Mouse (Mus musculus): ENCODE measurements around the gene Lamtor5. TPM values are rescaled to one million over a fixed set of nuclear protein-coding genes. Genes with fewer than 3 reads are reported as not detected.
A peak's percentile ranks its signal among the peaks of the same experiment; 100 is the strongest.

The Lamtor5 gene
- 10 to 100 TPM; 69.5 to 69.7 TPM for total RNA-seq (2021)
- long read RNA-seq, experiment 1, transcript Lamtor5-201 (4 exons, 881 nt) = major isoform, 53 of 56 reads
- long read RNA-seq, experiment 1, partial matches to known transcripts = 0 of 56 reads
- long read RNA-seq, experiment 1, other reads (novel, unspliced or antisense) = 3 of 56 reads
- long read RNA-seq, experiment 2, transcript Lamtor5-201 (4 exons, 881 nt) = major isoform, 23 of 31 reads
- long read RNA-seq, experiment 2, partial matches to known transcripts = 3 of 31 reads
- long read RNA-seq, experiment 2, other reads (novel, unspliced or antisense) = 5 of 31 reads

DNA sequence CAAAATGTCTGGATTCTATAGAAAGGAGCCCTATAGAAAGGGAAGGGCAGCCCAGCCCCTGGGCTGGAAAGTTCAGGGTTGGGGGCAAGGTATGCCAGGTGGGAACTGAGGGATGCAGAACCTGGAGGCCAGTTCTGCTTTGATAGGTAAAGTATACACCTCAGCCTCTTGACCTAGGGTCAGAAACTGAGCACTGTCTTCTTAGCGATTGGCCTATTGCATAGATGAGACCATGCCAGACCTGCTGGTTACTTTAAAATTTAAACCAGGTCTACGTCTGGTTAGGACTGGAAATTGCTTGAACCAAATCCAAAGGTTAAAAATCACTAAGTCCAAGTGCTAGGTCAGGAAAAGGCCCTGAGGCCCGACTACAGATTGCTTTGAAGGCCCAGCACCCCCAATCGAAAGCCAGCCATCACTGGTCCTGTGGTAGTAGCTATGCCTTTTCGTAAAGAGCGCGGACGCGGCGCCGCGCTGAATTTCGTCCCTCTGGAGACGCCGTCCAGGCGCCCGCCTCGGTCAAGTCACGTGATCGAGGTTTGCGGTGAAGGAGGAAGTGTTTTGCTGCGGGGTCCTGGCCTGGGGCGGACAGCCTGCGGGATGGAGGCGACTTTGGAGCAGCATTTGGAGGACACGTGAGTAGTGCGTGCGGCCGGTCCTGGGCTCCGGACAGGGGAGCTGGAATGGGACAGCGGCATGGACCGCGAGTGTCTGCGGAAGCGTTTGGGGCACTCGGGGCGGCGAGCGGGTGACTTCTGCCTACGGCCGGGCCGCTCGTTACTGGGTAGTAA lies at the start of gene Lamtor5:
Gene Lamtor5, plus strand, starts transcription at position 380 of the 791 bp plus-strand sequence.
- Histone ChIP-seq H3K27ac (peak within 1 kb of the TSS; percentile 78), H3K4me3 (peak within 1 kb of the TSS; percentile 77)
- intact Hi-C loops (cut with DNase I) = loop anchor here (2.0 to 10.0 kb wide), 4 partner anchors 44 to 374 kb away; partner anchors contain the start of gene Rbm15
- DNase-seq (ENCODE audit: extremely low spot score in 1 of 2, low spot score in 2 of 2) = peak; percentile 90 to 94
- no peak for TF ChIP-seq CTCF (IDR thresholded peaks at IDR 0.05)

DNA sequence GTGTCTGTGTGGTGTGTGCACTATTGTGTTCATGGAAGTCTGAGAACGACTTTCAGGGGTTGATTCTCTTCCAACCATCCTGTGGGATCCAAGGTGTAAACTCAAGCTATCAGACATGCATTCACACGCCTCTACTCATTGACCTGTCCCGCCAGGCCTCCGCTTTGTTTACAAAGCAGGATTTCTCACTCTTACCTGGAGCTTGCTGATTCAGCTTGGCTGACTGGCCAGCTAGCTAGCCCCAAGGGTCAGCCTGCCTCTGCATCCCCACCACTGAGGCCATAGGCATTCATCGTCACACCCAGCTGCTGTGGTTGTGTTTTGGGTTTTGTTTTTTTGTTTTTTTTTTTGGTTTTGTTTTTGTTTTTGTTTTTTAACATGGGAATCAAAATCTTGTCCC lies 49.4 kb upstream of the Lamtor5 start:
- no peak for DNase-seq (ENCODE audit: extremely low spot score in 1 of 2, low spot score in 2 of 2)
- H3K27ac ChIP-seq = no peak overlapping the region
- TF ChIP-seq CTCF (IDR thresholded peaks at IDR 0.05) = no peak
- no peak overlapping the region for H3K4me3 ChIP-seq
- intact Hi-C loops (cut with DNase I) = no loop called here

DNA sequence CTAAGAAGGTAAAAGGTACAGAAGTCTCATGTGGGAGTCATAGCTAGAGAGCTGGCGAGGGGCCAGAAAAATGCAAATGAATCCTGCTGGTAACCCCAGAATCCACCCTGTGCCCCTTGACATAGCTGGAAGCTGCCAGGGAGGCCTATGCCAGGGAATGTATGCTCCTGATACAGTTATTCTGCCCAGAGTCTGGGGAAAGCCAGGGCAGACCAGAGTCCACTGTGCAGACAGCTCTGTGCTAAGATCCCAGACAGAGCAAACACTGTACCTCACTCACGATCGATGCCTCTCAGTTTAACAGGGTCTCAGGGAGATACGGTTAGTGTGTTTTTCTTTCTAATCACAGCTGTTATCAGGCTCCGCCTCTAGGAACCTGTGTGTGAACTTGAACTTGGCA lies 48.8 kb upstream of the Lamtor5 start:
- H3K27ac ChIP-seq = no peak overlapping the region
- intact Hi-C loops (cut with DNase I) = loop anchor here (5.0 to 10.0 kb wide), 3 partner anchors 102 to 375 kb away; partner anchors contain the start of gene Rbm15
- TF ChIP-seq CTCF (IDR thresholded peaks at IDR 0.05) = no peak
- DNase-seq (ENCODE audit: extremely low spot score in 1 of 2, low spot score in 2 of 2) = no peak
- no peak overlapping the region for H3K4me3 ChIP-seq

DNA sequence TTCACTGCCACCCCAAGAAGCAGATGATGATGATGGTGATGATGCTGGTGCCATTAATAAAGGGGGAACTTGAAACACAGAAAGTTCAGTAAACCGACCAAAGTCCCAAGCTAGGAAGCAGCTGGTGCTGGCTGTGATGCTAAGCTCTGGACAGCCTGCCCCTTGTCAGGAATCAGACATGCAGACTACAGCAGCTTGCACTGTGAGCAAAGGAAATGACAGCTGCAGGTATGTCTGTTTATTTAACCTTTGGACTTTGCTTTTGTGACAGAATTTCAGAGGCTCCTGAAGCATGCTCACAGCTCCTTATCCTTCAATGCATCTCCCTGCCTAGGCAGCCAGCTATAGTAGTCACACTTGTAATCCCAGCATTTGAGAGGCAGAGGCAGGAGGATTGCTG lies 48.1 kb upstream of the Lamtor5 start, which contains the start of gene A630076J17Rik:
Gene A630076J17Rik, plus strand, starts transcription at position 88 of the 400 bp plus-strand sequence.
- TF ChIP-seq CTCF (IDR thresholded peaks at IDR 0.05) = no peak
- H3K4me3 ChIP-seq = no peak within 1 kb of the TSS
- intact Hi-C loops (cut with DNase I) = loop anchor here (5.0 to 10.0 kb wide), 3 partner anchors 102 to 374 kb away; partner anchors contain the start of gene Rbm15
- no peak for DNase-seq (ENCODE audit: extremely low spot score in 1 of 2, low spot score in 2 of 2)
- no peak within 1 kb of the TSS for H3K27ac ChIP-seq

DNA sequence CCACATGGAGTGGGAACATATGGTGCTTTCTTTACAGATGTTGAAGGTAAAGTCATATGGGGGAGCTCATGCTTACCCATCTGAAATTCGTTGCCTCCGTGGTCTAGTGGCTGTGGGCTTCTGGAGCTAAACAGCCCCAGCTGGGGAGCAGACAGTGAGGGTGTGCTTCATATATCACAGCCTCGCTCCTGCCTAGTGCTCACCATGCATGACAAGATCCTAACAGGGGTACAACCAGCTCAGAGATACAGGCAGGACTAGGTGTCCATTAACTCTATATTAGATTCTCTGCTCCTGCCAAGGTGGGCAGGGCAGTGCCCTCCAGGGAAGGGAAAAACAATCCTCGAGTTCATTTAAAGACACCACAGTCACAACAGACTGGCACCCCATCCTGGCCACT lies 47.5 kb upstream of the Lamtor5 start:
- Histone ChIP-seq H3K4me3 (no peak overlapping the region), H3K27ac (no peak overlapping the region)
- no peak for TF ChIP-seq CTCF (IDR thresholded peaks at IDR 0.05)
- no peak for DNase-seq (ENCODE audit: extremely low spot score in 1 of 2, low spot score in 2 of 2)
- intact Hi-C loops (cut with DNase I) = loop anchor here (5.0 to 10.0 kb wide), 3 partner anchors 101 to 374 kb away; partner anchors contain the start of gene Rbm15

DNA sequence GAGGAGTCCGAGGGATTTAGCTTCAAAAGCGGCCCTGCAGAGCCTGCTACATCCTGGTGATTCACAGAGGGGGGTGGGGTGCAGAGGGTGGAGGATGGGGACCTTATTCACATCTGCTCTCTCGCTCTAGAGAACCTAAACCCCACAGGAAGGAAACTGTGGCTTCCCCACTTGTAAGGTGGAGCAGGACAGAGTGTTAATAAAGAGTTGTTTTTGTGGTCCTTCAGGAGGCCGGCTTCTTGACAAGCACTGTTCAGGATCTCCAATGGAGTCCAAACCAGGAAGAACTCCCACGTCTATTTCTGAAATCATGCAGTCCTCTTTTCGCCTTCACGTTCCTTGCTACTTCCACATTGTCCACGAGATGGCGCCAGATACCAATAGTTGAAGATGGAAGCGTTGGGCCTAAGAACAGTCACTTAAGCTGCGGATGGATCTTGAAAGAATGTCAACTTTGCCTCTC lies 45.3 kb upstream of the Lamtor5 start:
- Histone ChIP-seq H3K4me3 (peak overlapping the region; percentile 29), H3K27ac (peak overlapping the region; percentile 85)
- peak; percentile 89 for TF ChIP-seq CTCF (IDR thresholded peaks at IDR 0.05)
- peak; percentile 85 to 91 for DNase-seq (ENCODE audit: extremely low spot score in 1 of 2, low spot score in 2 of 2)
- intact Hi-C loops (cut with DNase I) = loop anchor here (1.0 to 10.0 kb wide), 5 partner anchors 41 to 371 kb away; partner anchors contain the start of gene Rbm15

DNA sequence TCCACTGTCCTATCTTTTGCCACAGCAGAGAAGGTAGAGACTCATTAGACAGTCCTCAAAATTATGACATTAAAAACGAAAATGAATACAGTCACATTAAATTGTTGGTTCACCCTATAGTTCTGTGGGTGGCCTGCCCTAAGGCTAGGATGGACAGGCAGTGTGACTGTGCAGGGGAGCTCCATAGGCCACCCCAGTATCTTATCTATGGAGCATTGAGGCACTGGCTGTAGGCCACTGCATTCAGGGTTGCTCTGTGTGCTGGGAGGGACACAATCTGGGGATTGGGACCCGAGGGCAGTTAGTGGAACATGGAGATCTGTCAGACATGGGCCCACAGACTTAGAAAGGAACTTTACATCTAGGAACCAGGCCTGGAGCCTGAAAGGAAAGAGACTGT lies 44.7 kb upstream of the Lamtor5 start:
- intact Hi-C loops (cut with DNase I) = loop anchor here (1.0 to 10.0 kb wide), 5 partner anchors 40 to 371 kb away; partner anchors contain the start of gene Rbm15
- Histone ChIP-seq H3K27ac (no peak overlapping the region), H3K4me3 (no peak overlapping the region)
- DNase-seq (ENCODE audit: extremely low spot score in 1 of 2, low spot score in 2 of 2) = no peak
- no peak for TF ChIP-seq CTCF (IDR thresholded peaks at IDR 0.05)

DNA sequence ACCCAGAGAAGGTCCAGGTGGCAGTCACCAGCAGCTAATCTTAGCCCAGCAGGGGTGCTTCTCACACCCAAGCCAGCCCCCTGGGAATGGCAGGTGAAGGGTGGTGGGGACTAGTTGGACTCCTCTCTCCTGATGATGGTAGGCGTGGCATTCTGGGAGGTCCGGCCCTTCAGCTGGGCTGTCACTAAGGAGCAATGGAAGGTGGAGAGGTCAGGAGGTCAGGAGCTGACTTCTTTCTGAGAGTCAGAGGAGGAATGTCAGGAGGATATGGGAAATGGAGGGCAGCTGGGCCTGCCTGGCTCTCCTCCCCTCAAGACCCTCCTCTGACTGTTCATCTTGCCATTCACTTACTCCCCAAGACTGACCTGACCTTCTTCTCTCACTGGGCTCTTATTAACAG lies 40.6 kb upstream of the Lamtor5 start:
- TF ChIP-seq CTCF (IDR thresholded peaks at IDR 0.05) = no peak
- Histone ChIP-seq H3K4me3 (no peak overlapping the region), H3K27ac (no peak overlapping the region)
- intact Hi-C loops (cut with DNase I) = loop anchor here (10.0 kb wide), 2 partner anchors 337 to 367 kb away; no protein-coding TSS in a partner anchor
- DNase-seq (ENCODE audit: extremely low spot score in 1 of 2, low spot score in 2 of 2) = no peak

DNA sequence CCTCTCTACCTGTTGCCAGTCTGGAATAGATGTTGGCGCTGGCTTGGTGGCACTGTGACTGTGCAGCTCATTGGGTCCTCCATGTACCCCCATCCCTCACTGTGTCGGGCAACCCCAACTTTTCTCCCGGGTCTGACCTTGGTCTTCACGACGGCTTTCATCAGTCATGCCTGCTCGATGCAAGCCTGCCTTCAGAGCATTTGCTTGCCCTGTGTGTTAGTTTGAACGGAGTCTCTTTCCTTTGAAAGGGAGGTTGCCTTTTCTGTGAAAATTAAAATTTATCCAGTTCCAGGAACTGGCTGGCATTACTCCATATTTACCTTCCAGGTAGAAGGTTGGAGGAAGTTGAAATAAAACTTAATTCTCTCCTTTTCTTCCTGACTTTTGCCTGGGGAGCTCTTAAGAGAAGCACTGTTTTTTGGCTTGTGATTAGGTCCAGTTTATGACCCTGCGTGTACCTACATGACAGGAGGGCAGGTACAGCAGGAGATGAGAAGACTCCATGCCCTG lies 40.1 kb upstream of the Lamtor5 start:
- no peak for DNase-seq (ENCODE audit: extremely low spot score in 1 of 2, low spot score in 2 of 2)
- no peak for TF ChIP-seq CTCF (IDR thresholded peaks at IDR 0.05)
- Histone ChIP-seq H3K4me3 (no peak overlapping the region), H3K27ac (no peak overlapping the region)
- intact Hi-C loops (cut with DNase I) = loop anchor here (10.0 kb wide), 2 partner anchors 336 to 366 kb away; no protein-coding TSS in a partner anchor

DNA sequence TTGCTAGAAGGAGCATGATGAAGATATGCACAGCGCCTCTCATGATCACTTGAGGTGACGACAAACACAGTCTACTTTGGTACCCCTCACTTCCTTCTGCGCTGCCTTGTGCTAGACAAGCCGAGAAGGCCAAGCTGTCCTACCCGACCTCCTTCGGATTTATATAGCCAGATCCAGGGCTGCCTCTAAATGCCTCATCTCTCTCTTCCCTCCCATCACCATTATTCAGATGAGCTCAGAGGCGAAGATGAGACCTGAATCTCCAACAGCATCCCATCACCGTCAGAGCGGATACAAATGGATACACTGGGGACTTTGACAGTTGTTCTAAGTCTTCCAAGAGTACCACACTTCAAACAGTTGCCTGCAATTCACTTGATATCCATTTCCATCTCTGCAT lies 39.1 kb upstream of the Lamtor5 start, which contains the start of gene Prok1:
Gene Prok1, minus strand, starts transcription at position 101 of the 400 bp plus-strand sequence.
- no peak for TF ChIP-seq CTCF (IDR thresholded peaks at IDR 0.05)
- DNase-seq (ENCODE audit: extremely low spot score in 1 of 2, low spot score in 2 of 2) = no peak
- Histone ChIP-seq H3K27ac (no peak within 1 kb of the TSS), H3K4me3 (no peak within 1 kb of the TSS)
- intact Hi-C loops (cut with DNase I) = loop anchor here (5.0 to 10.0 kb wide), 3 partner anchors 113 to 365 kb away; no protein-coding TSS in a partner anchor

DNA sequence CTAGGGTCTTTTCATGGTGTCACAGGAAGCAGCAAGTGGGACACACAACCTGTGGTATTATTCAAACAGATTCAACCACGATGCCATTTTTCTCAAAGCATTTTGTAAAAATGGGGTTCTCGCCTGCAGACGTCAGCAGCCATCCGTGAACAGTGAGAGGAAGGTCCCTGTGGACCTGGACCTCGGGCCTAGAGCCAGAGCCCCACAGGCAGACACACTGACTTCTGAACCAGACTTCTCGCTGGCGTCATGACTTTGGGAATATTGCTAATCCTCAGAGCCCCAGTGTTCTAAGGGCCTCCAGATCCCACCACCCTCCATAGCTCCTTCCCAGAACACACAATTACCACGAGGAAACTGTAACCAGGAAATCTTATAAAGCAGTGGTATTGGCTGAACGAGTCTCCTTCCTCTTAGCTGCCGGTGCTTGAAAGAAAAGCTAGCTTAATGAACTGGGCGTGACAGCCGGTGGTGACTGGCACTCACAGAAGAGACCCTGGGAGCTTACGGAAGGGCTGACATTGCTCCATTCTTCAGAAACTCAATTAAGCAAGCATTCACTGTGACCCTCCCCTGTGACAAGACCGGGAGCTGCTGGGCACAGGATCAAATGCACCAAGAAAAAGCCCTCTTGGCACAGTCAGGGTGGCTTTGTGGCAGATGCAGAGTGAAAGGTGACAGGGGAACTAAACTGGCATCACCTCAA lies 37.1 kb upstream of the Lamtor5 start:
- no peak for DNase-seq (ENCODE audit: extremely low spot score in 1 of 2, low spot score in 2 of 2)
- Histone ChIP-seq H3K4me3 (no peak overlapping the region), H3K27ac (no peak overlapping the region)
- TF ChIP-seq CTCF (IDR thresholded peaks at IDR 0.05) = no peak
- intact Hi-C loops (cut with DNase I) = loop anchor here (5.0 kb wide), 1 partner anchor 111 kb away; no protein-coding TSS in a partner anchor

Measured in left cerebral cortex, adult 2 months (tissue).